Mouse (Mus musculus) E14TG2a.4 (cell line): ENCODE data around the gene Psen2.
A peak's percentile ranks its signal among the peaks of the same experiment; 100 is the strongest.

Experiments
- H3K27me3 ChIP-seq: 2 replicates; pipeline ENCODE4 v1.6.1; 2014; ENCODE audit warnings: low read length, control low read depth; ENCODE audit not compliant: insufficient read depth
- H3K36me3 ChIP-seq: 2 replicates; pipeline ENCODE4 v1.6.1; 2014; ENCODE audit warnings: low read length, control low read depth; ENCODE audit not compliant: insufficient read depth
- H3K4me1 ChIP-seq: replicated peaks from 2 replicates; pipeline ENCODE4 v1.6.1; 2014; ENCODE audit warnings: low read depth, low read length, control low read depth
- H3K4me3 ChIP-seq: replicated peaks from 2 replicates; pipeline ENCODE4 v1.5.1; 2014; ENCODE audit warnings: mild to moderate bottlenecking, low read length
- H3K9me3 ChIP-seq: 2 replicates; pipeline ENCODE4 v1.6.1; 2014; ENCODE audit warnings: low read length, control low read depth
- CTCF ChIP-seq: conservative IDR thresholded peaks from 2 replicates; pipeline ENCODE4 v1.5.1; 2014; ENCODE audit warnings: low read length
- NANOG ChIP-seq: IDR thresholded peaks from 2 replicates; pipeline ENCODE4 v1.6.1; 2014; ENCODE audit warnings: borderline replicate concordance, low read length, mixed read lengths
- POU5F1 ChIP-seq: IDR thresholded peaks from 2 replicates; pipeline ENCODE4 v1.6.1; 2014; ENCODE audit warnings: low read length, borderline replicate concordance

The Psen2 gene

DNA sequence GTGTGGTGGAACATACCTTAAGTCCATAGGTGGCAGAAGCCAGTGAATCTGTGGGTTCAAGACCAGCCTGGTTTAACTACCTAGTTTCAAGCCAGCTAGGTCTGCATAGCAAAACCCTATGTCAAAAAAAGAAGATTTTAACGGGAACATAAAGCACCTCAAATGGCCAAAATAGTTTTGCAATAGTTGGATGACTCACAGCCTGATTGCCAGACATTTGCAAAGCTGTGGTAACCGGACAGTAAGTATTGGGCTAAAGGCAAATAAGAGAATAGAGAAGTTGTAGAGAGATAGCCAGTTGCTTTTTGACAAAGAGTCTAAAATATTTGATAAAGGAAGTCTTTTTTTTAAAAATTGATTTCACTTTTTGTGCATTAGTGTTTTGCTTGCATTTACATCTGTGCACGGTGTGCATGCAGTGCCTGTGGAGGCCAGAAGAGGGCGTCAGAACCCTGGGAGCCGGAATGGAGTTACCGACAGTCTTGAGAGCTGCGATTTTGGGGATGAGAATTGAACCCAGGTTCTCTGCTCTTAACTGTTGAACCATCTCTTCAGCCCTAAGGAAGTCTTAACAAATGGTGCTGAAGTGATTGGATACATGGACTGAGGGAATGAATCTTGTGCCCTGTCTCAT is at the start of gene Psen2:
TSS of gene Psen2 (minus strand) at position 75 of the 634 bp plus-strand sequence.
- 0 out of 2 replicates have a peak, but pooled peaks cover 4% of the 10 kb centered on the region for H3K4me1 ChIP-seq
- H3K4me3 ChIP-seq: no peak within 1 kb of the TSS
- H3K27me3 ChIP-seq: peaks cover 39% of the 10 kb centered on the region
- TF ChIP-seq POU5F1: no peak
- peak; percentile 88 for TF ChIP-seq CTCF
- no peaks in the 10 kb centered on the region for H3K9me3 ChIP-seq
- H3K36me3 ChIP-seq: no peaks in the 10 kb centered on the region

- no peaks in the 10 kb centered on the region for H3K36me3 ChIP-seq
- TF ChIP-seq POU5F1 (no peak), CTCF (no peak), NANOG (no peak)
Measured at GRCm38 (mm10) chr1:180312792-180313311, 49.6 kb upstream of the Psen2 start.

DNA sequence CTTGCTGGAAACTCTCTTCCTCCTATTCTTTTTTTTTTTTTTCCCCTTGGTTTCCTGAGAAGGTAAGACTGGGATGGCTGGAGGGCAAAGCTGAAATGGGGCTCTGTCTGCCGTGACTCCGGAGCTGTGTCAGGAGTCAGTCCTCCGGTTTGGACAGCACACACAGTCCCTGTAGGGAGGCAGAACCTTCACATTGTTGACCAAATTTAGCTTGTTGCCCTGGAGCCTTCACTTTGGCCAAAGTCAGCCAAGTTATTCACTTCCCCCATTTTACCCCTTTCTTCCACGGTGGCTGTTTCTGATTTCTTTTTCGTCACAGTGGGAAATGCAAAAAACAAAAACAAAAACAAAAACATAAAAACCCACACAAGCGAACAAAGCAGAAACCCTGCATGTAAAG is 49.0 kb upstream of the Psen2 start:
- H3K4me1 ChIP-seq: peaks cover 51% of the 10 kb centered on the region

More at GRCm38 (mm10) chr1:180312792-180313311, 49.6 kb upstream of the Psen2 start:
- Histone ChIP-seq H3K27me3 (peaks cover 9% of the 10 kb centered on the region), H3K4me3 (peak overlapping the region; percentile 52; the same call in 1 of the 2 replicates), H3K9me3 (no peaks in the 10 kb centered on the region), H3K4me1 (peaks cover 46% of the 10 kb centered on the region)

GRCm38 (mm10) chr1:180308897-180309296 is 45.7 kb upstream of the Psen2 start:
- Histone ChIP-seq H3K9me3 (no peaks in the 10 kb centered on the region), H3K4me3 (no peak overlapping the region), H3K36me3 (no peaks in the 10 kb centered on the region), H3K27me3 (peaks cover 4% of the 10 kb centered on the region), H3K4me1 (peaks cover 42% of the 10 kb centered on the region)
- TF ChIP-seq NANOG: no peak
- no peak for TF ChIP-seq CTCF
- no peak for TF ChIP-seq POU5F1

More for the DNA sequence above, 49.0 kb upstream of the Psen2 start:
- H3K36me3 ChIP-seq: no peaks in the 10 kb centered on the region
- H3K9me3 ChIP-seq: no peaks in the 10 kb centered on the region
- TF ChIP-seq POU5F1 (no peak), CTCF (no peak), NANOG (no peak)
- peaks cover 6% of the 10 kb centered on the region; the same call in 1 of the 2 replicates for H3K27me3 ChIP-seq
- H3K4me3 ChIP-seq: 0 out of 2 replicates have a peak overlapping the region, but pooled peaks have one; percentile 52

DNA sequence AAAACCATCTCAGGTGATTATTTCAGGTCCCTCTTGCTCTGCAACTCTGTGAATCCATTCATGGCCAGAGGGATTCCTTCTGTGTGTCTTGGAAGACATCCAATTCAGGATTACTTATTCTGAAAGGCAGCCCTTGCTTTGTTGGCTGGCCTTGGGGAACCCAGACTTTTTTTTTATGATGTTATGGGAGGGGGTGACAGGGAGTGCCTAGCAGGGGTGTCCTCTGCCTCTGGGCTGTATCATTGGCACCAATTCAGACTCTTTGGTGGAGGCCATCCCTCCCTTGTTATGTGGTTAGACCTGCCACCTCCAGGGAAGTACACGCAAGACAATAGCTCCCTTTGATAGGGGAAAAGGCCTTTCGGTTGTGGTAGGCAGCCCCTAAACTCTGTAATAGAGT is 44.4 kb upstream of the Psen2 start:
- H3K4me1 ChIP-seq: peaks cover 36% of the 10 kb centered on the region
- H3K9me3 ChIP-seq: no peaks in the 10 kb centered on the region
- H3K4me3 ChIP-seq: no peak overlapping the region
- TF ChIP-seq NANOG: no peak
- TF ChIP-seq POU5F1: no peak
- no peak for TF ChIP-seq CTCF
- peaks cover 4% of the 10 kb centered on the region for H3K27me3 ChIP-seq
- no peaks in the 10 kb centered on the region for H3K36me3 ChIP-seq

GRCm38 (mm10) chr1:180306889-180307288 is 43.7 kb upstream of the Psen2 start:
- Histone ChIP-seq H3K4me1 (peaks cover 36% of the 10 kb centered on the region), H3K36me3 (no peaks in the 10 kb centered on the region), H3K4me3 (no peak overlapping the region), H3K9me3 (no peaks in the 10 kb centered on the region), H3K27me3 (peaks cover 4% of the 10 kb centered on the region)
- TF ChIP-seq CTCF (no peak), NANOG (no peak), POU5F1 (no peak)

DNA sequence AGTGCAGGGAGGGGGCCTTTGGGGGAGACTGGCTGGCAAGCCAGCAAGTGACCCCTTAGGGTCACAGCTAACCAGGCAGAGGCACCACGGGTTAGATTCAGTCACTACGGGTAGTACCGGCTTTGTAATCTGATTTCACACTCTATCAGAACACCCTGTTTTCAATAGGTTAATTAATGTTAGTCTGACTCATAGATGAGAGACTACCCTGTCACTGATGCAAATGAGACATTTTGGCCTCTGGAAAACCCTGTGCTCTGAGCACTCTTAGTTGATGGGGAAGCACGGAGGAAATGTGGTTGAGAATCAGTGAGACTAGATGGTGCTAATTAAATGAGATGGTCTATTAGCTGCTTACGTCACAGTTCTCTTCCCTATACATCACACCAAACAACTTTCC is 40.4 kb upstream of the Psen2 start:
- Histone ChIP-seq H3K27me3 (peaks cover 4% of the 10 kb centered on the region; the same call in 1 of the 2 replicates), H3K4me3 (no peak overlapping the region), H3K4me1 (peaks cover 37% of the 10 kb centered on the region), H3K9me3 (no peaks in the 10 kb centered on the region), H3K36me3 (no peaks in the 10 kb centered on the region)
- no peak for TF ChIP-seq CTCF
- no peak for TF ChIP-seq POU5F1
- TF ChIP-seq NANOG: no peak

DNA sequence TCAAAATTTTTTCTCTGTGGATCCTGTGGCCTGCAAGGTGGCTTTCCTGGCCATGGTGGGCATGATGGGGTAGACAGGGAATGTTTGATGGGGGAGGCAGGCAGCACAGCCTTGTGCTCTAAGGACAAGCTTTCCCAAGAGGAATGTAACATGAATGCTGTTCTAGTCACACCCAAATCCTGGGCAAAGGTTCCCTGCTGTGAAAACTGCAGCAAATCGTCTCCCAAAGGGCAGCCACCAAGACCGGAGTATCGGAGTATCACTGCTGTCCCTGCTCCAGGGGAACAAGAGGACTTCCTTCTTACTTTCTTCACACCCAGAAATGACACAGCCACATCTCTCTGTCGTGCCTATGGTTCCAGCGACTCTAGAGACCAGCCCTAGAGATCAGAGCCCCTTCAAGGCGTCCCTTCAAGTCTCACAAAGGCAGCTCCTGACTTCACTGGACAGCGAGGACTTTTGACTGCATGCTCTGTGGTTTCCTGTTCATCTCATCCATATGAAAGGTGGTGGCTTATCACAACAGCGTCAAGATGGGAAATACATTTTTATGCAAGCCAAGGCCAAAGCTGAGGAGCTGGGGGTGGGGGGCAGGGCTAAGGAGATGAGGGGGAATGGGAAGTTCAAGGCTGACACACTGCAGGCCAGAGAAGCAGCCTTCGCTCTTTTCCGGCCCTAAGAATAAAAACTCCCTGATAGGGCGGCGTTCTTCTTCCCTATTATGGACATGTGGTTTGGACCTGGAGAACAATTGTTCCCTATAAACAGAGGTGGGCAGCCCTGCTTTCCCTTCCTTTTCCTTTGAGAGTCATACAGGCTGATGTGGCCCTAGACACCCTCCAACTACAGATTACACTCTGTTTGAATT is 39.2 kb upstream of the Psen2 start:
- H3K9me3 ChIP-seq: no peaks in the 10 kb centered on the region
- H3K36me3 ChIP-seq: no peaks in the 10 kb centered on the region
- H3K27me3 ChIP-seq: peaks cover 4% of the 10 kb centered on the region; the same call in 1 of the 2 replicates
- H3K4me3 ChIP-seq: no peak overlapping the region
- H3K4me1 ChIP-seq: peaks cover 27% of the 10 kb centered on the region
- no peak for TF ChIP-seq NANOG
- TF ChIP-seq CTCF: no peak
- TF ChIP-seq POU5F1: no peak
